Mouse (Mus musculus) kidney, adult 9 months (tissue): Measurements from ENCODE around the gene Klhl3.

ENCODE experiments used
- DNase-seq: peaks from one replicate; pipeline ENCODE4 v3.0.0; 2022

Gene Klhl3

GRCm38 (mm10) chr13:58066081-58066495, 47.3 kb downstream of the Klhl3 start:
- DNase-seq, result peak; percentile 69

GRCm38 (mm10) chr13:58065316-58065715, 48.1 kb downstream of the Klhl3 start:
- peak; percentile 74 for DNase-seq

- DNase-seq, result peak; percentile 75
These were observed 55.2 kb downstream of the Klhl3 start for GRCm38 (mm10) chr13:58057953-58058870.

- DNase-seq, result no peak
These were observed 56.8 kb downstream of the Klhl3 start for GRCm38 (mm10) chr13:58056618-58057017.

- no peak for DNase-seq
These were observed 59.8 kb downstream of the Klhl3 start for GRCm38 (mm10) chr13:58053628-58054027.

GRCm38 (mm10) chr13:58051654-58052053, 61.7 kb downstream of the Klhl3 start:
- DNase-seq, result no peak

- DNase-seq, result no peak
These were observed 62.1 kb downstream of the Klhl3 start for GRCm38 (mm10) chr13:58051251-58051650.

GRCm38 (mm10) chr13:58049121-58049520, 64.3 kb downstream of the Klhl3 start:
- DNase-seq, result no peak

GRCm38 (mm10) chr13:58048076-58048475, 65.3 kb downstream of the Klhl3 start:
- no peak for DNase-seq

- no peak for DNase-seq
These were observed 67.2 kb downstream of the Klhl3 start for GRCm38 (mm10) chr13:58046178-58046577.

- DNase-seq, result peak; percentile 42
These were observed 68.1 kb downstream of the Klhl3 start for GRCm38 (mm10) chr13:58045278-58045677.

GRCm38 (mm10) chr13:58043278-58043677, 70.1 kb downstream of the Klhl3 start:
- no peak for DNase-seq

GRCm38 (mm10) chr13:58040112-58040511, 73.3 kb downstream of the Klhl3 start:
- no peak for DNase-seq

- no peak for DNase-seq
These were observed 75.9 kb downstream of the Klhl3 start for GRCm38 (mm10) chr13:58037506-58037905.

GRCm38 (mm10) chr13:58035470-58036156, 77.8 kb downstream of the Klhl3 start:
- peak; percentile 46 for DNase-seq

- DNase-seq, result no peak
These were observed 78.4 kb downstream of the Klhl3 start for GRCm38 (mm10) chr13:58034985-58035384.

- no peak for DNase-seq
These were observed 78.9 kb downstream of the Klhl3 start for GRCm38 (mm10) chr13:58034507-58034906.

- DNase-seq, result peak; percentile 69
These were observed 81.6 kb downstream of the Klhl3 start for GRCm38 (mm10) chr13:58031755-58032154.

- DNase-seq, result no peak
These were observed 86.3 kb downstream of the Klhl3 start for GRCm38 (mm10) chr13:58027115-58027514.

GRCm38 (mm10) chr13:58025701-58026414, 87.5 kb downstream of the Klhl3 start:
- no peak for DNase-seq

GRCm38 (mm10) chr13:58023726-58024453, 89.5 kb downstream of the Klhl3 start:
- DNase-seq, result no peak

GRCm38 (mm10) chr13:58023001-58023560, 90.3 kb downstream of the Klhl3 start:
- no peak for DNase-seq
